Mouse (Mus musculus) heart, postnatal 0 days (tissue): ENCODE measurements around the gene Arnt. TPM values are rescaled to one million over a fixed set of nuclear protein-coding genes. Genes with fewer than 3 reads are reported as not detected.
"Not testable (repeated sequence)": the region's sequence is repeated elsewhere in the genome, so short reads cannot be mapped to it uniquely, and the experiment has no call there.

Experiments
- ATAC-seq: fragments of 200-750 bp; cut with Nextera tagmentation; 2 replicates; pipeline ENCODE4 v1.8.0; 2017; ENCODE audit warnings: low read depth, moderate number of reproducible peaks, moderate library complexity; ENCODE audit not compliant: insufficient read depth
- DNase-seq: peaks from one replicate; pipeline ENCODE4 v3.0.0-alpha.2; 2016; ENCODE audit warnings: low spot score
- H3K27ac ChIP-seq: fragments of 300-500 bp; sonication (generic); 2 replicates; pipeline ENCODE4 v1.5.1; 2014; ENCODE audit warnings: low read depth, mild to moderate bottlenecking
- H3K27me3 ChIP-seq: fragments of 300-500 bp; sonication (generic); 2 replicates; pipeline ENCODE4 v1.6.1; 2014; ENCODE audit warnings: low read length, mixed read lengths; ENCODE audit not compliant: control insufficient read depth, insufficient read depth
- H3K36me3 ChIP-seq: fragments of 300-500 bp; sonication (generic); replicated peaks from 2 replicates; pipeline ENCODE4 v1.6.1; 2014; ENCODE audit warnings: low read length, mixed read lengths; ENCODE audit not compliant: control insufficient read depth, insufficient read depth
- H3K4me1 ChIP-seq: fragments of 300-500 bp; sonication (generic); 2 replicates; pipeline ENCODE4 v1.6.1; 2014; ENCODE audit warnings: antibody characterized with exemption; ENCODE audit not compliant: control insufficient read depth, insufficient read depth
- H3K4me2 ChIP-seq: fragments of 300-500 bp; sonication (generic); 2 replicates; pipeline ENCODE4 v1.6.1; 2014; ENCODE audit warnings: low read depth, mild to moderate bottlenecking, low read length, moderate library complexity
- H3K4me3 ChIP-seq: fragments of 300-500 bp; sonication (generic); 2 replicates; pipeline ENCODE4 v1.5.1; 2014; ENCODE audit warnings: low read depth, low read length
- H3K9ac ChIP-seq: fragments of 300-500 bp; sonication (generic); replicated peaks from 2 replicates; pipeline ENCODE4 v1.6.1; 2014; ENCODE audit warnings: low read depth, low read length, mixed read lengths
- H3K9me3 ChIP-seq: fragments of 300-500 bp; sonication (generic); replicated peaks from 2 replicates; pipeline ENCODE4 v1.6.1; 2016; ENCODE audit warnings: low read length; ENCODE audit not compliant: control insufficient read depth
- CTCF ChIP-seq: IDR thresholded peaks from 2 replicates; pipeline ENCODE4 v1.5.1; 2016; ENCODE audit warnings: antibody characterized with exemption, control low read depth, low read depth
- EP300 ChIP-seq: IDR thresholded peaks from 2 replicates; pipeline ENCODE4 v1.6.1; 2016; ENCODE audit warnings: antibody characterized with exemption, low read depth
- WGBS: fragments of 180-500 bp; shearing (Covaris S2); extraction: QIAGEN DNeasy Blood & Tissue Kit; methylation state at CpG from one replicate; pipeline ENCODE4 v1.1.7; 2014; 5-methylcytosine and 5-hydroxymethylcytosine counted together
- polyA plus RNA-seq: library from polyadenylated mRNA; unstranded; fragments of >200 nt; fragmentation: Nextera tagmentation; extraction: Ambion mirVana; gene quantifications from 2 replicates; pipeline ENCODE4 v1.2.1, GENCODE M21; 2015
- total RNA-seq: library from RNA; depleted of rRNA; stranded (reverse); fragments of >200 nt; gene quantifications from 2 replicates; pipeline ENCODE4 v1.2.3, GENCODE M21; 2014; ENCODE audit warnings: low replicate concordance

Arnt gene
- total and polyA plus RNA-seq, 2 experiments from 2014 or later, result 22.4 to 23.0 TPM

- Histone ChIP-seq H3K27ac (no peak overlapping the region), H3K36me3 (no peaks in the 10 kb centered on the region), H3K4me2 (no peak overlapping the region), H3K27me3 (no peaks in the 10 kb centered on the region), H3K9me3 (0 out of 2 replicates have a peak, but pooled peaks cover 5% of the 10 kb centered on the region), H3K4me3 (no peak overlapping the region), H3K4me1 (no peaks in the 10 kb centered on the region), H3K9ac (no peak overlapping the region)
- DNase-seq, result no peak
- WGBS, result 85% methylated on average over 2 of the region's 2 CpGs
- ATAC-seq, result no peak
- no peak for TF ChIP-seq EP300
- no peak for TF ChIP-seq CTCF
These were observed 25.3 kb upstream of the Arnt start for GRCm38 (mm10) chr3:95408852-95409251.

DNA sequence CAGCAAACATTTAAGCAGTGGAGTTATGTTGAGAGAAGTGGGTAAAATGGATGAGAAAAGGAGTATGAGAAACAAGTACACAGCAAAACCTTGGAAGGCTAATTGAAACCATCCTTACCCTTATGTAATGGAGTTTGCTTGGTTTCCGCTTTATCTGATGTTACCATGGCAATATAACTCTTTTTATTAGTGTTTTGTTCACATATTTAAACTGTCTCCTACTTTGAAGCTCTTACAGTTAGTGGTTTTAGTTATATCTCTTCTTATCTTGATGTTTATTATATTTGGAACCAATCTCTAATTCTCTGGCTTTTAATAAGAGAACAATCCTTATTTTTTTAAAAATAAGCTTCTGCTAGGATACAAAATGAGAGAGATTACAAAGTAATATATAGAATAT is 21.9 kb upstream of the Arnt start:
- DNase-seq, result no peak
- no peak overlapping the region for H3K4me3 ChIP-seq
- H3K4me1 ChIP-seq, result no peaks in the 10 kb centered on the region
- H3K4me2 ChIP-seq, result no peak overlapping the region
- no peak for ATAC-seq
- H3K9me3 ChIP-seq, result 0 out of 2 replicates have a peak, but pooled peaks cover 5% of the 10 kb centered on the region
- H3K36me3 ChIP-seq, result no peaks in the 10 kb centered on the region
- TF ChIP-seq CTCF (no peak), EP300 (no peak)
- H3K27me3 ChIP-seq, result no peaks in the 10 kb centered on the region
- no peak overlapping the region for H3K27ac ChIP-seq
- WGBS, result 59% methylated on average over 1 of the region's 1 CpGs
- no peak overlapping the region for H3K9ac ChIP-seq

- no peaks in the 10 kb centered on the region for H3K27me3 ChIP-seq
- no peak overlapping the region for H3K4me2 ChIP-seq
- no peak overlapping the region for H3K4me3 ChIP-seq
- 74% methylated on average over 6 of the region's 6 CpGs for WGBS
- H3K27ac ChIP-seq, result no peak overlapping the region
- H3K9ac ChIP-seq, result no peak overlapping the region
- H3K36me3 ChIP-seq, result no peaks in the 10 kb centered on the region
- H3K9me3 ChIP-seq, result peaks cover 20% of the 10 kb centered on the region
- TF ChIP-seq CTCF, result no peak
- no peak for TF ChIP-seq EP300
- no peaks in the 10 kb centered on the region for H3K4me1 ChIP-seq
- DNase-seq, result no peak
- no peak for ATAC-seq
These were observed 16.3 kb upstream of the Arnt start for GRCm38 (mm10) chr3:95417866-95418265.

DNA sequence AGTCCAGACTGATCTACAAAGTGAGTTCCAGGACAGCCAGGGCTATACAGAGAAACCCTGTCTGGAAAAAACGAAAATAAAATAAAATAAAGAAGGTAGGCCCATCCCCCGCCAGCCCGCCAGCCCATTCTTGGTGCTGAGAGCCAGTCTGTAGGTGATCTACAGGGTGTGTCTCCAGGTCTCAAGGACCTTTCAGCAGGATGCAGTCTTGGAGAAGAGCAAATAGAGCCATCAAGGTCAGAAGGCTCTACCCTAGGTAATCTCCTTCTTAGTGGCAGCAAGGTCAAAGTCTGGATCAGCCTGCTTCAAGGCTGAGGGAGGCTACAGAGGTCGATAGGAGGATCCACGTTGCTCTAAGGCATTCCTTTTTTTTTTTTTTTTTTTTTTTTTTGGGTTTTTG is 7.7 kb upstream of the Arnt start:
- not testable (repeated sequence) for ATAC-seq, H3K4me3 ChIP-seq, H3K27ac ChIP-seq, H3K36me3 ChIP-seq, H3K27me3 ChIP-seq, H3K4me2 ChIP-seq, H3K4me1 ChIP-seq, H3K9ac ChIP-seq, DNase-seq, H3K9me3 ChIP-seq
- WGBS, result 94% methylated on average over 5 of the region's 5 CpGs

- not testable (repeated sequence) for H3K9me3 ChIP-seq, H3K27me3 ChIP-seq, H3K27ac ChIP-seq, DNase-seq, H3K4me1 ChIP-seq, H3K9ac ChIP-seq, H3K36me3 ChIP-seq
- Histone ChIP-seq H3K4me2 (peak overlapping the region; percentile 62), H3K4me3 (peak overlapping the region; percentile 37)
- WGBS, result 40% methylated on average over 8 of the region's 33 CpGs
- ATAC-seq, result peak; percentile 36; the same call in 1 of the 2 replicates
These were observed 6.9 kb upstream of the Arnt start for GRCm38 (mm10) chr3:95427117-95427890.

GRCm38 (mm10) chr3:95427891-95428238 is 6.3 kb upstream of the Arnt start:
- peak overlapping the region; percentile 37 for H3K4me3 ChIP-seq
- not testable (repeated sequence) for H3K4me1 ChIP-seq, H3K27me3 ChIP-seq, H3K27ac ChIP-seq, H3K36me3 ChIP-seq, ATAC-seq, H3K9me3 ChIP-seq, H3K9ac ChIP-seq, DNase-seq
- H3K4me2 ChIP-seq, result peak overlapping the region; percentile 62
- WGBS, result 35% methylated on average over 11 of the region's 21 CpGs

- ATAC-seq, H3K4me1 ChIP-seq, H3K36me3 ChIP-seq, DNase-seq, H3K9me3 ChIP-seq, H3K27me3 ChIP-seq, H3K27ac ChIP-seq, H3K9ac ChIP-seq, H3K4me2 ChIP-seq, H3K4me3 ChIP-seq: not testable (repeated sequence)
- 68% methylated on average over 4 of the region's 11 CpGs for WGBS
These were observed 5.8 kb upstream of the Arnt start for GRCm38 (mm10) chr3:95428423-95428822.
